Mouse (Mus musculus): ENCODE results near the gene Plcb1.

GRCm38 (mm10) chr2:135283783-135284182 lies 497.9 kb downstream of the Plcb1 start:
- TF ChIP-seq POLR2A (IDR thresholded peaks at IDR 0.05; ENCODE audit: borderline replicate concordance, extremely low read depth, low read depth, low read length) (no peak), CTCF (IDR thresholded peaks at IDR 0.05; ENCODE audit: insufficient read depth, low read length) (peak; percentile 18; the same call in 1 of the 2 replicates)

Data from lung, adult 2 months (tissue).